Mouse (Mus musculus) brown adipose tissue, adult 24 weeks (tissue): ENCODE measurements around the gene Psph. TPM values are rescaled to one million over a fixed set of nuclear protein-coding genes. Genes with fewer than 3 reads are reported as not detected.

Source experiments
- H3K27ac ChIP-seq: fragments of 200-500 bp; replicated peaks from 2 replicates; pipeline ENCODE4 v1.5.1; 2012; ENCODE audit warnings: low read depth, mild to moderate bottlenecking, low read length
- H3K4me1 ChIP-seq: fragments of 200-500 bp; 2 replicates; pipeline ENCODE4 v1.6.1; 2012; ENCODE audit warnings: low read length, mixed read lengths; ENCODE audit not compliant: control insufficient read depth, insufficient read depth, insufficient read length
- H3K4me3 ChIP-seq: fragments of 200-500 bp; 2 replicates; pipeline ENCODE4 v1.5.1; 2012; ENCODE audit warnings: low read depth, mild to moderate bottlenecking, low read length, moderate library complexity; ENCODE audit not compliant: insufficient read depth
- polyA plus RNA-seq: library from polyadenylated mRNA; stranded (reverse); fragments of >200 nt; gene quantifications from 2 replicates; pipeline ENCODE4 v1.2.4, GENCODE M21; 2012; ENCODE audit not compliant: missing spikeins, insufficient read depth, insufficient read length

Psph gene
- polyA plus RNA-seq, 1 experiment, result 46.7 TPM

DNA sequence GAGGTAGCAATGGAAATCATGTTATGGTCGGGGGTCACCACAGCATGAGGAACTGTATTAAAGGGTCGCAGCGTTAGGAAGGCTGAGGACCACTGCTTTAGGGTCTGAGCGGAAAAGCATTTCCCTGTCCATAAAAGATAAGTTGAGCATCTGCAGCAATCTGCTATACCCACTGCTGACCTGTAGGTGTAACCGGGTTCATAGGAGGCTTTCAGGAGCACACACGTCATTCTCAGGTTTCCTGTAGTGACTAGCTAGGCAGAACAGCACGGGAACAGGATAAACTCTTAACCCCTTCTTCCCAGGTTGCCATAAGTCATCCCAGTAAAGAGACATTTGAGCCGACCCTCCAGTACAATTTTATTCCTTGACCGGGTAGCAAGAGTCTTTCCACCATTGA is 70.2 kb downstream of the Psph start:
- H3K4me3 ChIP-seq, result no peak overlapping the region
- no peaks in the 10 kb centered on the region for H3K4me1 ChIP-seq
- H3K27ac ChIP-seq, result no peak overlapping the region

Other genes with a start within 250 kb of the Psph start
- 0.36 and 0.58 TPM in 2 replicates for gene Mmp17, start 203.3 kb downstream of the Psph start, polyA plus RNA-seq
- gene Zfp11, start 117.3 kb downstream of the Psph start, polyA plus RNA-seq, result 1.4 and 2.0 TPM in 2 replicates
- not detected in 2 replicates for gene Sept14, start 78.9 kb downstream of the Psph start, polyA plus RNA-seq
- 95.0 and 106 TPM in 2 replicates for gene Mrps17, start 72.0 kb downstream of the Psph start, polyA plus RNA-seq
- gene Nipsnap2, start 62.4 kb downstream of the Psph start, polyA plus RNA-seq, result 152 and 165 TPM in 2 replicates
- gene Sumf2, start 59.5 kb upstream of the Psph start, polyA plus RNA-seq, result 12.2 and 15.9 TPM in 2 replicates
- 1,785 and 1,958 TPM in 2 replicates for gene Chchd2, start 100.0 kb upstream of the Psph start, polyA plus RNA-seq
- gene Zbed5, start 108.3 kb upstream of the Psph start, polyA plus RNA-seq, result 0.83 and 1.9 TPM in 2 replicates
- gene Phkg1, start 111.1 kb upstream of the Psph start, polyA plus RNA-seq, result 2.3 and 9.8 TPM in 2 replicates
- gene Nupr1l, start 121.1 kb upstream of the Psph start, polyA plus RNA-seq, result 4.1 and 6.2 TPM in 2 replicates
- 31.1 and 41.5 TPM in 2 replicates for gene Vkorc1l1, start 154.5 kb upstream of the Psph start, polyA plus RNA-seq
- gene Gusb, start 215.6 kb upstream of the Psph start, polyA plus RNA-seq, result 16.5 and 18.5 TPM in 2 replicates
- gene Asl, start 241.8 kb upstream of the Psph start, polyA plus RNA-seq, result 23.4 and 27.8 TPM in 2 replicates
- 21.9 and 23.3 TPM in 2 replicates for gene Crcp, start 241.8 kb upstream of the Psph start, polyA plus RNA-seq